Mouse (Mus musculus) frontal cortex, postnatal 25 days (tissue): ENCODE data around the gene Olfr119.
"Not testable (repeated sequence)": the region's sequence is repeated elsewhere in the genome, so short reads cannot be mapped to it uniquely, and the experiment has no call there.

ENCODE experiments used
- DNase-seq, 2 experiments: peaks; one replicate each; pipeline ENCODE4 v3.0.0; 2022; ENCODE audit warnings: low spot score in 2 of 2

Olfr119 gene

DNA sequence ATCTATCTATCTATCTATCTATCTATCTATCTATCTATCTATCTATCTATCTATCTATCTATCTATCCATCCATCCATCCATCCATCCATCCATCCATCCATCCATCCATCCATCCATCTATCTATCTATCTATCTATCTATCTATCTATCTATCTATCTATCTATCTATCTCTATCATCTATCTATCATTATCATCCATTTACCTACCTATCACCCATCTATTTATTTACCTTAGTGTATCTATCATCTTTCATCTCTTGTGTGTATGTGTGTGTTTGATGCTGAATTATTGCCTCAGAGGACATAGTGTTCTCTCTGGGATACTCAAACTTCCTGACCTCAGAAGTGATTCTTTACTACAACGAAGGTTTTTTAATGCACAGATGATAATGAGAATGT, at the start of gene Olfr119:
Olfr119 (plus strand) TSS at position 301 of the 400 bp plus-strand sequence.
- DNase-seq: not testable (repeated sequence)

DNA sequence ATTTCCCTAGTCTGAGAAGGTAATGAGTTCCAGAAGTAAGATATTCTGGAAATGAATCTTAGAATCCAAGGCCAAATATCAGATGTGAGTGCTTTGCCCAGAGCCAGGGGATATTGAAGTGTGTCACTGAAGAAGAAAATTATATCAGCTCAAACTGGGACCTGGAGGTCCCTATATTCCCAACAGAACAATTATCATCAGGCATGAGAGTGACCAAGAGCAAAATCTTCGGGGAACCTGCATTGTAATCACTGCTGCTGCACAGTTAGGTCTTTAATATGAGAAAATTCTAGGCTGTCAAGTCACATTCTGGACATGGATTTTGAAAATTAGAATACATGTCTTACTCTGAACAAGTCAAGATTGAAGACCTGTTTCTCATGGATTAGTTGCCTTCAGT, 32.7 kb upstream of the Olfr119 start, which contains the start of gene Olfr117:
Olfr117 (minus strand) TSS at position 101 of the 400 bp plus-strand sequence.
- DNase-seq: no peak

DNA sequence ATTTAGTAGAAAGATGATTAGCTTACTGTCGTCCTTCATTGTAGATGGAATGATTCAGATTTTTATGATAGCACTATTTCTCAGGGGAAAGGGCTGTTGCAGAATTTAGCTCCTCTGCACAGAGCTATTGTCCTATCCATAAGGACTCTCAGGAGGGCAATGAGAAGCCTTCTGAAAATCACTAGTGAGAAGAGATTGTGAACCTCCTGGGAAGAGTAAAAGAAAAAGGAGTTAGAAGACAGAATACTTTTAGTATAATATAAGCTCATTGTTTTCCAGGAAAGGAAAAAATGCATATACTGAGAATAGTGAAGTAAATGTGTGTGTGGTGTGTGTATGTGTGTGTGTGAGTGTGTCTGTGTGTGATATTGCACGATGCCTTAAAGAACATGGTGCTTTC, 29.7 kb upstream of the Olfr119 start, which contains the start of gene Olfr118:
Olfr118 (plus strand) TSS at position 301 of the 400 bp plus-strand sequence.
- no peak for DNase-seq

GRCm38 (mm10) chr17:37721508-37721907, 25.1 kb downstream of the Olfr119 start, which contains the start of gene Olfr120:
Gene Olfr120, plus strand, starts transcription at chr17:37721808.
- no peak for DNase-seq

GRCm38 (mm10) chr17:37738070-37738469, 41.7 kb downstream of the Olfr119 start:
- no peak for DNase-seq
